Mouse (Mus musculus): ENCODE measurements around the gene Zfp185. TPM values are rescaled to one million over a fixed set of nuclear protein-coding genes. Genes with fewer than 3 reads are reported as not detected.
A peak's percentile ranks its signal among the peaks of the same experiment; 100 is the strongest.

Zfp185 gene
- polyA plus RNA-seq, 1 experiment from 2014 or later, result 15.8 TPM

GRCm38 (mm10) chrX:72992291-72992919 lies 5.3 kb downstream of the Zfp185 start:
- in situ Hi-C loops (cut with MboI; ENCODE audit: low pct_unique_long_range_greater_than_20kb), result no loop called here
- CTCF ChIA-PET, result interaction anchor here (0.6 to 2.9 kb wide), 7 partner anchors 9 to 47 kb away, joined by 3 to 11 read pairs (median 3); no protein-coding TSS in a partner anchor

GRCm38 (mm10) chrX:72995542-72995941 lies 8.4 kb downstream of the Zfp185 start:
- in situ Hi-C loops (cut with MboI; ENCODE audit: low pct_unique_long_range_greater_than_20kb), result no loop called here
- ATAC-seq (no peak), DNase-seq (ENCODE audit: low read depth, low spot score) (no peak)
- no peak for TF ChIP-seq CTCF (IDR thresholded peaks at IDR 0.05)
- ChIA-PET CTCF (no interaction called here), POLR2A (no interaction called here)
- H3K27me3 ChIP-seq, result no peaks in the 10 kb centered on the region

More at GRCm38 (mm10) chrX:72992291-72992919, 5.3 kb downstream of the Zfp185 start:
- H3K27me3 ChIP-seq, result no peaks in the 10 kb centered on the region
- POLR2A ChIA-PET, result no interaction called here
- DNase-seq (ENCODE audit: low read depth, low spot score) (no peak), ATAC-seq (no peak)
- TF ChIP-seq CTCF (IDR thresholded peaks at IDR 0.05), result no peak

- ChIA-PET CTCF (interaction anchor here (3.5 kb wide), 1 partner anchor 10 kb away, joined by 11 read pairs; no protein-coding TSS in a partner anchor), POLR2A (no interaction called here)
- no peak for TF ChIP-seq CTCF (IDR thresholded peaks at IDR 0.05)
- in situ Hi-C loops (cut with MboI; ENCODE audit: low pct_unique_long_range_greater_than_20kb), result loop anchor here (10.0 to 25.0 kb wide), 3 partner anchors 434 to 659 kb away; partner anchors contain the start of genes Pnck, Slc6a8 and Trex2
- peaks cover 19% of the 10 kb centered on the region for H3K27me3 ChIP-seq
- ATAC-seq (no peak), DNase-seq (ENCODE audit: low read depth, low spot score) (no peak)
Measured at GRCm38 (mm10) chrX:73003110-73003509, 16.0 kb downstream of the Zfp185 start.

- ChIA-PET CTCF (interaction anchor here (1.5 to 3.5 kb wide), 2 partner anchors 13 to 55 kb away, joined by 3 to 11 read pairs; no protein-coding TSS in a partner anchor), POLR2A (interaction anchor here (1.6 kb wide), 1 partner anchor 17 kb away, joined by 7 read pairs; no protein-coding TSS in a partner anchor)
- ATAC-seq, result no peak
- in situ Hi-C loops (cut with MboI; ENCODE audit: low pct_unique_long_range_greater_than_20kb), result loop anchor here (10.0 to 25.0 kb wide), 3 partner anchors 432 to 657 kb away; partner anchors contain the start of genes Pnck, Slc6a8 and Trex2
- TF ChIP-seq CTCF (IDR thresholded peaks at IDR 0.05), result no peak
- DNase-seq (ENCODE audit: low read depth, low spot score), result no peak
- H3K27me3 ChIP-seq, result peaks cover 19% of the 10 kb centered on the region
Measured at GRCm38 (mm10) chrX:73005678-73006077, 18.5 kb downstream of the Zfp185 start.

- ChIA-PET CTCF (interaction anchor here (0.9 to 1.5 kb wide), 7 partner anchors 8 to 486 kb away, joined by 3 to 5 read pairs (median 4); no protein-coding TSS in a partner anchor), POLR2A (no interaction called here)
- in situ Hi-C loops (cut with MboI; ENCODE audit: low pct_unique_long_range_greater_than_20kb), result loop anchor here (10.0 to 25.0 kb wide), 3 partner anchors 429 to 654 kb away; partner anchors contain the start of genes Pnck, Slc6a8 and Trex2
- DNase-seq (ENCODE audit: low read depth, low spot score) (peak; percentile 30), ATAC-seq (peak; percentile 87)
- peak; percentile 92 for TF ChIP-seq CTCF (IDR thresholded peaks at IDR 0.05)
- peaks cover 19% of the 10 kb centered on the region for H3K27me3 ChIP-seq
Measured at GRCm38 (mm10) chrX:73007597-73008479, 20.7 kb downstream of the Zfp185 start.

- POLR2A ChIA-PET, result no interaction called here
Measured at GRCm38 (mm10) chrX:73012846-73013245, 25.7 kb downstream of the Zfp185 start.

GRCm38 (mm10) chrX:73037003-73037402 lies 49.9 kb downstream of the Zfp185 start, which contains the start of gene Pnma5:
Gene Pnma5 (minus strand): TSS chrX:73037103.
- no peak for DNase-seq (ENCODE audit: low read depth, low spot score)
- TF ChIP-seq CTCF (IDR thresholded peaks at IDR 0.05), result no peak
- ChIA-PET POLR2A (no interaction called here), CTCF (no interaction called here)
- H3K27me3 ChIP-seq, result peaks cover 11% of the 10 kb centered on the region
- in situ Hi-C loops (cut with MboI; ENCODE audit: low pct_unique_long_range_greater_than_20kb), result no loop called here
- no peak for ATAC-seq

More at GRCm38 (mm10) chrX:73012846-73013245, 25.7 kb downstream of the Zfp185 start:
- CTCF ChIA-PET, result no interaction called here
- TF ChIP-seq CTCF (IDR thresholded peaks at IDR 0.05), result no peak
- no peak for DNase-seq (ENCODE audit: low read depth, low spot score)
- no peak for ATAC-seq
- H3K27me3 ChIP-seq, result peaks cover 12% of the 10 kb centered on the region
- in situ Hi-C loops (cut with MboI; ENCODE audit: low pct_unique_long_range_greater_than_20kb), result loop anchor here (25.0 kb wide), 2 partner anchors 424 to 649 kb away; partner anchors contain the start of genes Pnck, Slc6a8 and Trex2

- in situ Hi-C loops (cut with MboI; ENCODE audit: low pct_unique_long_range_greater_than_20kb), result no loop called here
- CTCF ChIA-PET, result interaction anchor here (1.0 kb wide), 1 partner anchor 46 kb away, joined by 3 read pairs; no protein-coding TSS in a partner anchor
Measured at GRCm38 (mm10) chrX:73038831-73039230, 51.7 kb downstream of the Zfp185 start.

GRCm38 (mm10) chrX:73039666-73040065 lies 52.5 kb downstream of the Zfp185 start:
- no peak for TF ChIP-seq CTCF (IDR thresholded peaks at IDR 0.05)
- ATAC-seq (no peak), DNase-seq (ENCODE audit: low read depth, low spot score) (no peak)
- peaks cover 21% of the 10 kb centered on the region for H3K27me3 ChIP-seq
- in situ Hi-C loops (cut with MboI; ENCODE audit: low pct_unique_long_range_greater_than_20kb), result loop anchor here (10.0 kb wide), 2 partner anchors 285 to 1365 kb away; no protein-coding TSS in a partner anchor
- POLR2A ChIA-PET, result no interaction called here
- CTCF ChIA-PET, result interaction anchor here (1.0 kb wide), 1 partner anchor 47 kb away, joined by 3 read pairs; no protein-coding TSS in a partner anchor

More at GRCm38 (mm10) chrX:73038831-73039230, 51.7 kb downstream of the Zfp185 start:
- peaks cover 21% of the 10 kb centered on the region for H3K27me3 ChIP-seq
- no peak for TF ChIP-seq CTCF (IDR thresholded peaks at IDR 0.05)
- ATAC-seq (no peak), DNase-seq (ENCODE audit: low read depth, low spot score) (no peak)
- POLR2A ChIA-PET, result no interaction called here
